Mouse (Mus musculus) neural tube, embryonic 11.5 days (tissue): ENCODE data around the gene Chn2. TPM values are rescaled to one million over a fixed set of nuclear protein-coding genes. Genes with fewer than 3 reads are reported as not detected.

ENCODE experiments used
- ATAC-seq: fragments of 200-750 bp; cut with Nextera tagmentation; 2 replicates; pipeline ENCODE4 v1.8.0; 2017; ENCODE audit warnings: moderate number of reproducible peaks, mild to moderate bottlenecking, moderate TSS enrichment, moderate library complexity; ENCODE audit not compliant: insufficient read depth, low FRiP score, low TSS enrichment
- DNase-seq: peaks from one replicate; pipeline ENCODE4 v3.0.0-alpha.2; 2015; ENCODE audit warnings: low spot score
- H3K27ac ChIP-seq: fragments of 300-500 bp; sonication (generic); 2 replicates; pipeline ENCODE4 v1.5.1; 2014; ENCODE audit warnings: low read depth, mild to moderate bottlenecking, low read length
- H3K27me3 ChIP-seq: fragments of 300-500 bp; sonication (generic); 2 replicates; pipeline ENCODE4 v1.6.1; 2014; ENCODE audit warnings: mild to moderate bottlenecking, low read length, mixed read lengths; ENCODE audit not compliant: control insufficient read depth, insufficient read depth
- H3K36me3 ChIP-seq: fragments of 300-500 bp; sonication (generic); 2 replicates; pipeline ENCODE4 v1.6.1; 2014; ENCODE audit warnings: mild to moderate bottlenecking, low read length, moderate library complexity, mixed read lengths; ENCODE audit not compliant: control insufficient read depth, insufficient read depth
- H3K4me1 ChIP-seq: fragments of 300-500 bp; sonication (generic); 2 replicates; pipeline ENCODE4 v1.6.1; 2014; ENCODE audit warnings: low read length, mixed read lengths; ENCODE audit not compliant: control insufficient read depth, insufficient read depth
- H3K4me2 ChIP-seq: fragments of 300-500 bp; sonication (generic); 2 replicates; pipeline ENCODE4 v1.6.1; 2014; ENCODE audit warnings: low read depth, mild to moderate bottlenecking, moderate library complexity
- H3K4me3 ChIP-seq: fragments of 300-500 bp; sonication (generic); 2 replicates; pipeline ENCODE4 v1.5.1; 2014; ENCODE audit warnings: low read depth, low read length
- H3K9ac ChIP-seq: fragments of 300-500 bp; sonication (generic); 2 replicates; pipeline ENCODE4 v1.6.1; 2014; ENCODE audit warnings: mild to moderate bottlenecking, low read length
- H3K9me3 ChIP-seq: fragments of 300-500 bp; sonication (generic); 2 replicates; pipeline ENCODE4 v1.6.1; 2016; ENCODE audit warnings: low read length; ENCODE audit not compliant: control insufficient read depth
- WGBS: fragments of 180-500 bp; shearing (Covaris S2); extraction: QIAGEN DNeasy Blood & Tissue Kit; methylation state at CpG from one replicate; pipeline ENCODE4 v1.1.7; 2014; 5-methylcytosine and 5-hydroxymethylcytosine counted together
- polyA plus RNA-seq: library from polyadenylated mRNA; unstranded; fragments of >200 nt; fragmentation: Nextera tagmentation; extraction: Ambion mirVana; gene quantifications from 2 replicates; pipeline ENCODE4 v1.2.1, GENCODE M21; 2014

Gene Chn2
- polyA plus RNA-seq, 1 experiment from 2014 or later: 24.2 TPM

GRCm38 (mm10) chr6:54183825-54184578, 144.6 kb downstream of the Chn2 start:
- H3K4me3 ChIP-seq: no peak overlapping the region
- H3K27ac ChIP-seq: no peak overlapping the region
- no peak overlapping the region for H3K4me2 ChIP-seq
- H3K4me1 ChIP-seq: 0 out of 2 replicates have a peak, but pooled peaks cover 4% of the 10 kb centered on the region
- 63% methylated on average over 14 of the region's 14 CpGs for WGBS
- H3K9ac ChIP-seq: no peak overlapping the region
- no peaks in the 10 kb centered on the region for H3K27me3 ChIP-seq
- DNase-seq (no peak), ATAC-seq (no peak)
- no peaks in the 10 kb centered on the region for H3K36me3 ChIP-seq
- no peaks in the 10 kb centered on the region for H3K9me3 ChIP-seq

GRCm38 (mm10) chr6:54193631-54194305, 154.4 kb downstream of the Chn2 start:
- DNase-seq: no peak
- no peak for ATAC-seq
- H3K27ac ChIP-seq: no peak overlapping the region
- no peaks in the 10 kb centered on the region for H3K36me3 ChIP-seq
- WGBS: 56% methylated on average over 7 of the region's 7 CpGs
- H3K9ac ChIP-seq: no peak overlapping the region
- no peak overlapping the region for H3K4me3 ChIP-seq
- no peaks in the 10 kb centered on the region for H3K4me1 ChIP-seq
- no peaks in the 10 kb centered on the region for H3K9me3 ChIP-seq
- H3K4me2 ChIP-seq: no peak overlapping the region
- H3K27me3 ChIP-seq: no peaks in the 10 kb centered on the region

DNA sequence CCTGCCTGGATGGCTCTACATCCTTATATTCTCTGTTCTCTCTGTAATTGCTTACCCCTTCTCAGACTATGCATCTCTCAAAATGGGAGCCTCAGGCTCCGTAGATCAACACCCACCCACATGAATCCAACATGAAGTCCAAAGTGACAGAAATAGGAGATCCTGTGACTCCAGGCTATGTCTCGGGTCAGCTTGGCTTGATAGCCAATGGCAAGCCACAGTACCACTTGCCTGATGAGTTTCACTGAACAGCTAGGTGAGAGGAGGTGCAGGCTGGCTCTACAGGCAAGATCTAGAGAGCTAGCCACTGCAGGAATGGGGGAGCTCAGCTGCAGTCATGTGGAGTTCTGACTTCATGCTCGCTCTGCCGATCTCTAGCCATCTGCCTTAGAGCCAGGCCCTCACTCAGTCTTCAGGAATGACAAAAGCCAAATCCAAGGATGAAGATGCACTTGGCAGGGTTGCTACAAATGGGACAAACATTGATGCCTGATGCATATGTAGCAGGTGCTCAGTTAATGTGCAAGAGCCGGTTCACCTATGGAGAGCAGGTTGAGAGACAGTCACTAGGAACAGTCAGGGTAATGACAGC, 158.6 kb downstream of the Chn2 start:
- no peaks in the 10 kb centered on the region for H3K4me1 ChIP-seq
- no peak for DNase-seq
- no peak overlapping the region for H3K9ac ChIP-seq
- no peaks in the 10 kb centered on the region for H3K27me3 ChIP-seq
- H3K27ac ChIP-seq: no peak overlapping the region
- H3K4me3 ChIP-seq: no peak overlapping the region
- H3K9me3 ChIP-seq: no peaks in the 10 kb centered on the region
- no peaks in the 10 kb centered on the region for H3K36me3 ChIP-seq
- ATAC-seq: no peak
- WGBS: 89% methylated on average over 5 of the region's 5 CpGs
- H3K4me2 ChIP-seq: no peak overlapping the region

- no peaks in the 10 kb centered on the region for H3K36me3 ChIP-seq
- H3K9me3 ChIP-seq: no peaks in the 10 kb centered on the region
- H3K4me2 ChIP-seq: no peak overlapping the region
- no peak for DNase-seq
- H3K27ac ChIP-seq: no peak overlapping the region
- no peak overlapping the region for H3K4me3 ChIP-seq
- H3K9ac ChIP-seq: no peak overlapping the region
- H3K27me3 ChIP-seq: no peaks in the 10 kb centered on the region
- WGBS: 57% methylated on average over 4 of the region's 4 CpGs
- H3K4me1 ChIP-seq: no peaks in the 10 kb centered on the region
- ATAC-seq: no peak
These were observed 160.2 kb downstream of the Chn2 start for GRCm38 (mm10) chr6:54199516-54199915.

DNA sequence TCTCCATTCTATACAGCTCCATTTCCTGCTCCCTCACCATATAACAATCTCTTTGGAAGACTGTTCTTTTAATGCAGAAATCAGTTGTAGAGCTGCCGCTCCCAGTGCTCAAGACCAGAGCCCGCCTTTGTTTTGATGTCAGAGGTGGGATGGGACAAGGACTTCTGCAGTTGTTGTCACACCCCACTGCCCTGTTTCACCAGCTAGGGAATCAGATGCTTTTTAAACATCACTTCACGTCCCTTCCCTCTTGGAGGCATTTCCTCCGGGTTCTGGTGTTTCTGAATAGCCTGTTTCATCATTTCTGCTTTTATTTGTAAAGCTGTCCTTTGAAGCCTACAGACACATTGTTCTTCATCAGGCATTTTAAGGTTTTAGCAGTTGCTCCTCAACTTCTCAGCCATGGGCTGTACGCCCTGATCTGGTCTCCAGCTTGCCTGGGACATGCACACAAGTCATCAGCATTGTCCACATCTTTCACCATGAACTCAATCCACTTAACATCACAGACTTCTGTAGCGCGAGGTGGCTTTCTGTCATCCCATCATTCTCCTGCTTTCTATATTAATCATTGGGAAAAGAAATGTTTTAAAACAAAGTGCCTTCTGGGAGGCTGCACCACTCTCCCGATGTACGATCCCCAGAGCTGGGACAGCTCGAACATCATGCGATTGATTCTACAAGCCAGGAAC, 160.8 kb downstream of the Chn2 start:
- no peaks in the 10 kb centered on the region for H3K27me3 ChIP-seq

GRCm38 (mm10) chr6:54202311-54203020, 163.1 kb downstream of the Chn2 start:
- Histone ChIP-seq H3K27ac (no peak overlapping the region), H3K36me3 (no peaks in the 10 kb centered on the region), H3K4me1 (no peaks in the 10 kb centered on the region), H3K4me2 (no peak overlapping the region), H3K27me3 (no peaks in the 10 kb centered on the region), H3K4me3 (no peak overlapping the region), H3K9me3 (no peaks in the 10 kb centered on the region), H3K9ac (no peak overlapping the region)
- DNase-seq: no peak
- 83% methylated on average over 7 of the region's 7 CpGs for WGBS
- ATAC-seq: no peak

More for the DNA sequence above, 160.8 kb downstream of the Chn2 start:
- H3K9ac ChIP-seq: no peak overlapping the region
- no peak overlapping the region for H3K4me2 ChIP-seq
- no peaks in the 10 kb centered on the region for H3K36me3 ChIP-seq
- no peak overlapping the region for H3K27ac ChIP-seq
- no peaks in the 10 kb centered on the region for H3K4me1 ChIP-seq
- no peak for DNase-seq
- H3K9me3 ChIP-seq: no peaks in the 10 kb centered on the region
- ATAC-seq: no peak
- 75% methylated on average over 11 of the region's 11 CpGs for WGBS
- H3K4me3 ChIP-seq: no peak overlapping the region

DNA sequence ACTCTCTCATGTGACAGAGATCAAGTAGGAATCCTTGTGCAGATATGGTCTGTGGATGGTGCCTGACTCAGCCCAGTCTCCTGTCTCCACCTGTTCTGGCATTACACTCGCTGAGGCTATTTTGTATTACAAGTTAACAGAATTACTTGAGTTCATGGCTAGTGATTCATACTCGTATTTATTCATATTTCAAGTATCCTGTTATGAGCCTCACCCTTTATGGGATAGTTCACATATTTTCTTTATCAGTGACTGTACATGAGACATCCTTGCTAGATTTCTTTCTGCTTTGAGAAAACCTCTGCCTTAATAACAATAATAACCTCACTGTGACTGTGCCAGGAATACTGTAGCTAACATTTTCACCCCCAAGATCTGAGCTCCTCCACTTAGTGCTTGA, 164.0 kb downstream of the Chn2 start:
- Histone ChIP-seq H3K4me3 (no peak overlapping the region), H3K36me3 (no peaks in the 10 kb centered on the region), H3K27ac (no peak overlapping the region), H3K4me2 (no peak overlapping the region), H3K9ac (no peak overlapping the region), H3K27me3 (no peaks in the 10 kb centered on the region), H3K4me1 (no peaks in the 10 kb centered on the region), H3K9me3 (no peaks in the 10 kb centered on the region)
- ATAC-seq: no peak
- no peak for DNase-seq
- 86% methylated on average over 2 of the region's 2 CpGs for WGBS

DNA sequence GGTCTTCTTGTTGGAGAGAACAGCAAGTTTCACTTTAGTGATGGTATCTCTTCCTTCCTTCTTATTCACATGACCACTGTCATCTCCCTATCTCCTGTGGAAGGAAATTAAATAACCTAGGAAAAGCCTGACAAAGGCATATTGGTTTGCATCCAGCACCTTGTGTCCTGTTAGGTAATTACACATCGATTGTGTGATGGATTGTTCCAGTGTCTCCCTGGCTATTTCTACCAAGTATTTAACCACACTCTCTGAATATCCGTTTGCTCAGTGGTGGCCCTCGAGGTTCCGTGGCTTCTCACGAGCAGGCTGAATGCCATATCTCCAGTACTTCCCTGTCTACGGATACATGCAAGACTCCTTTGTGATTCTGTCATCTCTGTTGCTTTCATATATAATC, 164.6 kb downstream of the Chn2 start:
- no peaks in the 10 kb centered on the region for H3K27me3 ChIP-seq
- 91% methylated on average over 6 of the region's 6 CpGs for WGBS

More for the DNA sequence above, 164.6 kb downstream of the Chn2 start:
- H3K36me3 ChIP-seq: no peaks in the 10 kb centered on the region
- DNase-seq (no peak), ATAC-seq (no peak)
- no peak overlapping the region for H3K4me3 ChIP-seq
- H3K27ac ChIP-seq: no peak overlapping the region
- no peak overlapping the region for H3K4me2 ChIP-seq
- no peak overlapping the region for H3K9ac ChIP-seq
- no peaks in the 10 kb centered on the region for H3K4me1 ChIP-seq
- H3K9me3 ChIP-seq: no peaks in the 10 kb centered on the region
